Mouse (Mus musculus) kidney, embryonic 16.5 days (tissue): ENCODE data around the gene Natd1. TPM values are rescaled to one million over a fixed set of nuclear protein-coding genes. Genes with fewer than 3 reads are reported as not detected.
"Not testable (repeated sequence)": the region's sequence is repeated elsewhere in the genome, so short reads cannot be mapped to it uniquely, and the experiment has no call there.

Experiments used
- ATAC-seq: fragments of 200-750 bp; cut with Nextera tagmentation; 2 replicates; pipeline ENCODE4 v1.8.0; 2017; ENCODE audit warnings: moderate TSS enrichment; ENCODE audit not compliant: low FRiP score, low TSS enrichment
- H3K27ac ChIP-seq: fragments of 300-500 bp; sonication (generic); 2 replicates; pipeline ENCODE4 v1.5.1; 2014; ENCODE audit warnings: low read length
- H3K27me3 ChIP-seq: fragments of 300-500 bp; sonication (generic); 2 replicates; pipeline ENCODE4 v1.6.1; 2014; ENCODE audit warnings: low read length, control low read depth, mixed read lengths; ENCODE audit not compliant: insufficient read depth
- H3K36me3 ChIP-seq: fragments of 300-500 bp; sonication (generic); 2 replicates; pipeline ENCODE4 v1.6.1; 2014; ENCODE audit warnings: low read length, control low read depth, mixed read lengths; ENCODE audit not compliant: insufficient read depth
- H3K4me1 ChIP-seq: fragments of 300-500 bp; sonication (generic); 2 replicates; pipeline ENCODE4 v1.6.1; 2014; ENCODE audit warnings: low read length, control low read depth, mixed read lengths; ENCODE audit not compliant: insufficient read depth
- H3K4me2 ChIP-seq: fragments of 300-500 bp; sonication (generic); replicated peaks from 2 replicates; pipeline ENCODE4 v1.6.1; 2014; ENCODE audit warnings: low read depth, low read length
- H3K4me3 ChIP-seq: fragments of 300-500 bp; sonication (generic); 2 replicates; pipeline ENCODE4 v1.5.1; 2014; ENCODE audit warnings: mild to moderate bottlenecking, low read length
- H3K9ac ChIP-seq: fragments of 300-500 bp; sonication (generic); replicated peaks from 2 replicates; pipeline ENCODE4 v1.6.1; 2014; ENCODE audit warnings: low read length
- H3K9me3 ChIP-seq: fragments of 300-500 bp; sonication (generic); 2 replicates; pipeline ENCODE4 v1.6.1; 2016; ENCODE audit warnings: low read length, control low read depth
- WGBS: fragments of 180-500 bp; shearing (Covaris S2); extraction: QIAGEN DNeasy Blood & Tissue Kit; methylation state at CpG from one replicate; pipeline ENCODE4 v1.1.7; 2014; 5-methylcytosine and 5-hydroxymethylcytosine counted together
- polyA plus RNA-seq: library from polyadenylated mRNA; unstranded; fragments of >200 nt; fragmentation: Nextera tagmentation; extraction: Ambion mirVana; gene quantifications from 2 replicates; pipeline ENCODE4 v1.2.1, GENCODE M21; 2015

The Natd1 gene
- polyA plus RNA-seq, 1 experiment from 2014 or later = 31.2 TPM

DNA sequence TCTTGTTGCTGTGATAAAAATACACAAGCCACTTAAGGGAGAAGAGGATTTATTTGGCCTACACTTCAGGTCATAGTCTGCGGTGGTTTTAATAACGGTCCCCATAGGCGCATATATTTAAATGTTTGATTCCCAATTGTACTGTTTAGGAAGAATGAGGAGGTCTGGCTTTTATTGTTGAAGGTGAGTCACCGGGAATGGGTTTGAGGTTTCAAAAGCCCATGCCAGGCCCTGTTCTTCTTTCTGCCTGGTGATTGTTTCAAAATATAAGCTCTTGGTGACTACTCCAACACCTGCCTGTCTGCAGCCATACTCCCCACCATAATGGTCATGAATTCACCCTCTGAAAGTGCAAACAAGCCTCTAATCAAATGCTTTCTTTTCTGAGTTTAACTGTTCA is 34.0 kb downstream of the Natd1 start:
- Histone ChIP-seq H3K36me3 (no peaks in the 10 kb centered on the region), H3K9ac (no peak overlapping the region), H3K27me3 (no peaks in the 10 kb centered on the region), H3K27ac (no peak overlapping the region), H3K4me2 (no peak overlapping the region), H3K4me3 (no peak overlapping the region), H3K9me3 (no peaks in the 10 kb centered on the region), H3K4me1 (peaks cover 26% of the 10 kb centered on the region)
- WGBS = 93% methylated on average over 4 of the region's 4 CpGs
- no peak for ATAC-seq

GRCm38 (mm10) chr11:60879423-60879822 is 35.1 kb downstream of the Natd1 start:
- Histone ChIP-seq H3K27ac (peak overlapping the region; percentile 97), H3K9me3 (no peaks in the 10 kb centered on the region), H3K4me3 (peak overlapping the region; percentile 95), H3K4me1 (peaks cover 35% of the 10 kb centered on the region), H3K4me2 (peak overlapping the region; percentile 70), H3K27me3 (no peaks in the 10 kb centered on the region), H3K36me3 (no peaks in the 10 kb centered on the region), H3K9ac (peak overlapping the region; percentile 79)
- no peak for ATAC-seq
- WGBS = under 1% methylated on average over 11 of the region's 11 CpGs

- 0% methylated on average over 62 of the region's 62 CpGs for WGBS
- H3K27ac ChIP-seq = peak within 1 kb of the TSS; percentile 97
- H3K9ac ChIP-seq = peak within 1 kb of the TSS; percentile 97
- H3K4me2 ChIP-seq = peak within 1 kb of the TSS; percentile 82
- no peaks in the 10 kb centered on the region for H3K36me3 ChIP-seq
- H3K4me1 ChIP-seq = peaks cover 40% of the 10 kb centered on the region
- no peaks in the 10 kb centered on the region for H3K9me3 ChIP-seq
- peak within 1 kb of the TSS; percentile 95 for H3K4me3 ChIP-seq
- peak; percentile 99 for ATAC-seq
- no peaks in the 10 kb centered on the region for H3K27me3 ChIP-seq
These were observed 35.8 kb downstream of the Natd1 start, which contains the start of gene Tmem11 for GRCm38 (mm10) chr11:60878675-60879294. TSS of gene Tmem11 (minus strand) at chr11:60879272.

GRCm38 (mm10) chr11:60878056-60878612 is 36.4 kb downstream of the Natd1 start:
- ATAC-seq = peak; percentile 66

DNA sequence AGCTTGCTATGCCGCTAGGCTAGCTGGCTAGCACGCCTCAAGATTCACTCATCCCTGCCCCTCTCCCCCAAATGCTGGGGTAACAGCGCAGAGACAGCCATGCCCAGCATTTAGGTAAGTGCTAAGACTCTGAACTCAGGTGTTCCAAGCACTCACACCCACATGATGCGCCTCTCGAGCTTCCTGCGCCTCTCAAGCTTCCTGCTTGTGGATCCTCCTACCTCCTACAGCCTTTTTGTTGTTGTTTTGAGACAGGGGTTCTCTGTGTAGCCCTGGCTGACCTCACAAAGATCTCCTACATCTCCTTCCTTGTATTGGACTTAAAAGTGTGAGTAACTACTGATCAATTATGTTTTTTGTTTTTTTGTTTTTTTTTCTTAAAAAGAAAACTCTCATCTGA is 41.4 kb downstream of the Natd1 start:
- Histone ChIP-seq H3K4me2 (no peak overlapping the region), H3K36me3 (0 out of 2 replicates have a peak, but pooled peaks cover 6% of the 10 kb centered on the region), H3K9ac (no peak overlapping the region), H3K9me3 (no peaks in the 10 kb centered on the region), H3K4me3 (no peak overlapping the region), H3K27me3 (no peaks in the 10 kb centered on the region), H3K27ac (no peak overlapping the region), H3K4me1 (peaks cover 36% of the 10 kb centered on the region)
- no peak for ATAC-seq
- WGBS = 82% methylated on average over 6 of the region's 6 CpGs

More at GRCm38 (mm10) chr11:60878056-60878612, 36.4 kb downstream of the Natd1 start:
- Histone ChIP-seq H3K4me2 (peak overlapping the region; percentile 82), H3K4me3 (peak overlapping the region; percentile 95), H3K27ac (peak overlapping the region; percentile 95), H3K9me3 (no peaks in the 10 kb centered on the region), H3K27me3 (no peaks in the 10 kb centered on the region), H3K36me3 (no peaks in the 10 kb centered on the region), H3K9ac (peak overlapping the region; percentile 97), H3K4me1 (peaks cover 40% of the 10 kb centered on the region)
- under 1% methylated on average over 48 of the region's 52 CpGs for WGBS

DNA sequence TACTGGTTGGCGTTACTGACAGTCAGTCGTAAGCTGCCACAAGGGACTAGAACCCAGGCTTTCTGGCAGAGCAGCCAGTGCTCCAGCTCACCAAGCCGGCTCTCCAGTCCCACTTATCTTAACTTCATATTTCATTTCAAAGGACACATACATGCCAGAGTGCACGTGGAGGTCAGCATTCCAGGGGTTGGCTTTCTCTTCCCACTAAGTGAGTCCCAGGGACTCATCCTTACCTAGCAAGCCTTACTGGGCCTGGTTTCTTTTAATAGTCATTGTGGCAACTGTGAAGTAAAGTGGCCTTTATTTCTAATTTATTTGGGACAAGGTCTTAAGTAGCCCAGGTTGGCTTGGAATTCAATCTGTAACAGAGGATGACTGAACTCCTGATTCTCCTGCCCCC is 43.1 kb downstream of the Natd1 start:
- Histone ChIP-seq H3K27ac (no peak overlapping the region), H3K9me3 (no peaks in the 10 kb centered on the region), H3K4me1 (peaks cover 27% of the 10 kb centered on the region), H3K9ac (no peak overlapping the region), H3K27me3 (no peaks in the 10 kb centered on the region), H3K4me3 (no peak overlapping the region), H3K36me3 (0 out of 2 replicates have a peak, but pooled peaks cover 6% of the 10 kb centered on the region), H3K4me2 (no peak overlapping the region)
- ATAC-seq = no peak
- WGBS = 73% methylated on average over 4 of the region's 4 CpGs

- 97% methylated on average over 6 of the region's 6 CpGs for WGBS
- not testable (repeated sequence) for H3K27ac ChIP-seq, ATAC-seq, H3K9ac ChIP-seq, H3K4me3 ChIP-seq, H3K9me3 ChIP-seq, H3K27me3 ChIP-seq, H3K4me2 ChIP-seq
- H3K36me3 ChIP-seq = peaks cover 13% of the 10 kb centered on the region
- peaks cover 12% of the 10 kb centered on the region for H3K4me1 ChIP-seq
These were observed 45.1 kb downstream of the Natd1 start for GRCm38 (mm10) chr11:60869471-60869870.

GRCm38 (mm10) chr11:60867904-60868303 is 46.6 kb downstream of the Natd1 start:
- Histone ChIP-seq H3K36me3 (peaks cover 21% of the 10 kb centered on the region), H3K27ac (no peak overlapping the region), H3K27me3 (no peaks in the 10 kb centered on the region), H3K4me1 (peaks cover 7% of the 10 kb centered on the region; the same call in 1 of the 2 replicates), H3K9ac (no peak overlapping the region), H3K4me3 (no peak overlapping the region), H3K9me3 (no peaks in the 10 kb centered on the region), H3K4me2 (no peak overlapping the region)
- peak; percentile 53; the same call in 1 of the 2 replicates for ATAC-seq
- WGBS = 51% methylated on average over 8 of the region's 8 CpGs

- Histone ChIP-seq H3K4me1 (peaks cover 7% of the 10 kb centered on the region; the same call in 1 of the 2 replicates), H3K9ac (no peak overlapping the region), H3K36me3 (peaks cover 21% of the 10 kb centered on the region), H3K27me3 (no peaks in the 10 kb centered on the region), H3K27ac (no peak overlapping the region), H3K4me3 (no peak overlapping the region), H3K9me3 (no peaks in the 10 kb centered on the region), H3K4me2 (no peak overlapping the region)
- WGBS = 93% methylated on average over 3 of the region's 3 CpGs
- no peak for ATAC-seq
These were observed 47.1 kb downstream of the Natd1 start for GRCm38 (mm10) chr11:60867456-60867855.

- H3K4me1 ChIP-seq = peaks cover 5% of the 10 kb centered on the region; the same call in 1 of the 2 replicates
- no peak overlapping the region for H3K9ac ChIP-seq
- no peak overlapping the region for H3K4me3 ChIP-seq
- H3K9me3 ChIP-seq = no peaks in the 10 kb centered on the region
- peaks cover 32% of the 10 kb centered on the region for H3K36me3 ChIP-seq
- ATAC-seq = no peak
- H3K27ac ChIP-seq = no peak overlapping the region
- H3K4me2 ChIP-seq = no peak overlapping the region
- no peaks in the 10 kb centered on the region for H3K27me3 ChIP-seq
- WGBS = 48% methylated on average over 2 of the region's 2 CpGs
These were observed 48.5 kb downstream of the Natd1 start for GRCm38 (mm10) chr11:60866021-60866420.
